Mouse (Mus musculus) heart, embryonic 15.5 days (tissue): ENCODE results near the gene A2ml1. TPM values are rescaled to one million over a fixed set of nuclear protein-coding genes. Genes with fewer than 3 reads are reported as not detected.

ENCODE experiments used
- ATAC-seq: fragments of 200-750 bp; cut with Nextera tagmentation; replicated peaks from 2 replicates; pipeline ENCODE4 v1.8.0; 2017; ENCODE audit warnings: low read depth, moderate TSS enrichment; ENCODE audit not compliant: insufficient number of reproducible peaks, insufficient read depth, low FRiP score
- H3K27ac ChIP-seq: fragments of 300-500 bp; sonication (generic); 2 replicates; pipeline ENCODE4 v1.5.1; 2015; ENCODE audit warnings: mild to moderate bottlenecking, inconsistent platforms
- H3K27me3 ChIP-seq: fragments of 300-500 bp; sonication (generic); 2 replicates; pipeline ENCODE4 v1.6.1; 2015; ENCODE audit warnings: inconsistent platforms
- H3K36me3 ChIP-seq: fragments of 300-500 bp; sonication (generic); 2 replicates; pipeline ENCODE4 v1.6.1; 2015; ENCODE audit warnings: mild to moderate bottlenecking, inconsistent platforms
- H3K4me1 ChIP-seq: fragments of 300-500 bp; sonication (generic); replicated peaks from 2 replicates; pipeline ENCODE4 v1.6.1; 2015; ENCODE audit warnings: inconsistent platforms
- H3K4me2 ChIP-seq: fragments of 300-500 bp; sonication (generic); 2 replicates; pipeline ENCODE4 v1.6.1; 2015; ENCODE audit warnings: inconsistent platforms, mild to moderate bottlenecking, moderate library complexity
- H3K4me3 ChIP-seq: fragments of 300-500 bp; sonication (generic); 2 replicates; pipeline ENCODE4 v1.5.1; 2015; ENCODE audit warnings: mild to moderate bottlenecking, inconsistent platforms
- H3K9ac ChIP-seq: fragments of 300-500 bp; sonication (generic); 2 replicates; pipeline ENCODE4 v1.6.1; 2015; ENCODE audit warnings: mild to moderate bottlenecking, inconsistent platforms
- H3K9me3 ChIP-seq: fragments of 300-500 bp; sonication (generic); replicated peaks from 2 replicates; pipeline ENCODE4 v1.6.1; 2016; ENCODE audit warnings: inconsistent platforms
- WGBS: fragments of 180-500 bp; shearing (Covaris S2); methylation state at CpG from one replicate; pipeline ENCODE4 v1.1.7; 2015; ENCODE audit warnings: mixed read lengths; 5-methylcytosine and 5-hydroxymethylcytosine counted together
- polyA plus RNA-seq: library from polyadenylated mRNA; unstranded; fragments of >200 nt; fragmentation: Nextera tagmentation; extraction: Ambion mirVana; gene quantifications from 2 replicates; pipeline ENCODE4 v1.2.1, GENCODE M21; 2015

The A2ml1 gene
- polyA plus RNA-seq, 1 experiment from 2014 or later = 0.98 TPM

GRCm38 (mm10) chr6:128549463-128550452 is 31.6 kb downstream of the A2ml1 start:
- WGBS = 74% methylated on average over 15 of the region's 15 CpGs
- Histone ChIP-seq H3K9me3 (no peaks in the 10 kb centered on the region), H3K27me3 (no peaks in the 10 kb centered on the region), H3K4me1 (no peaks in the 10 kb centered on the region), H3K9ac (no peak overlapping the region), H3K27ac (no peak overlapping the region), H3K36me3 (no peaks in the 10 kb centered on the region), H3K4me2 (no peak overlapping the region), H3K4me3 (no peak overlapping the region)
- ATAC-seq = no peak

- H3K27ac ChIP-seq = no peak overlapping the region
- H3K4me1 ChIP-seq = no peaks in the 10 kb centered on the region
- no peak overlapping the region for H3K9ac ChIP-seq
- no peak overlapping the region for H3K4me3 ChIP-seq
- 86% methylated on average over 10 of the region's 10 CpGs for WGBS
- no peak for ATAC-seq
- H3K36me3 ChIP-seq = no peaks in the 10 kb centered on the region
- H3K27me3 ChIP-seq = no peaks in the 10 kb centered on the region
- no peaks in the 10 kb centered on the region for H3K9me3 ChIP-seq
- H3K4me2 ChIP-seq = no peak overlapping the region
Observed at GRCm38 (mm10) chr6:128548532-128548931, 32.9 kb downstream of the A2ml1 start.

- Histone ChIP-seq H3K4me1 (no peaks in the 10 kb centered on the region), H3K27ac (no peak overlapping the region), H3K4me2 (no peak overlapping the region), H3K9ac (no peak overlapping the region), H3K4me3 (no peak overlapping the region), H3K36me3 (no peaks in the 10 kb centered on the region), H3K27me3 (no peaks in the 10 kb centered on the region), H3K9me3 (no peaks in the 10 kb centered on the region)
- ATAC-seq = no peak
- 71% methylated on average over 4 of the region's 4 CpGs for WGBS
Observed at GRCm38 (mm10) chr6:128545402-128545801, 36.0 kb downstream of the A2ml1 start.

DNA sequence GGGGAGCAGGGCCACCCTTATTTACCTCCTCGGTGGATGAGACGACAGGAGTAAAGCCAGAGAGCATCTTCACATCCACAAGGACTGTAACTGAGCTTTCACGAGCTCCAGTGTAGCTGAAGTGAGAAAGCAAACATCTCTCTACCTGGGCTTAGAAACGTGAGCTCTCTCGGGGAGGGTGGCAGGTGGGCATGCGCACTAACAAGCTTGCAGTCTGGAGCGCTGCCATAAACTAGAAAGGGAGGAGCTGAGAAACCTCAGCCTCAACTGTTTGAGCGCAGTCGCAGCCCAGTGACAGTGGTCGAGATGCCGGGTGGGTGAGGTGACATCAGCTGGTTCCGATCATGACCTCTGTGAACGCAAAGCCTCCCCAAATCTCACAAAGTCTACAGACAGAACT is 38.2 kb downstream of the A2ml1 start:
- ATAC-seq = no peak
- 69% methylated on average over 13 of the region's 13 CpGs for WGBS
- Histone ChIP-seq H3K4me1 (no peaks in the 10 kb centered on the region), H3K27me3 (no peaks in the 10 kb centered on the region), H3K27ac (no peak overlapping the region), H3K9ac (no peak overlapping the region), H3K36me3 (no peaks in the 10 kb centered on the region), H3K9me3 (no peaks in the 10 kb centered on the region), H3K4me2 (no peak overlapping the region), H3K4me3 (no peak overlapping the region)

DNA sequence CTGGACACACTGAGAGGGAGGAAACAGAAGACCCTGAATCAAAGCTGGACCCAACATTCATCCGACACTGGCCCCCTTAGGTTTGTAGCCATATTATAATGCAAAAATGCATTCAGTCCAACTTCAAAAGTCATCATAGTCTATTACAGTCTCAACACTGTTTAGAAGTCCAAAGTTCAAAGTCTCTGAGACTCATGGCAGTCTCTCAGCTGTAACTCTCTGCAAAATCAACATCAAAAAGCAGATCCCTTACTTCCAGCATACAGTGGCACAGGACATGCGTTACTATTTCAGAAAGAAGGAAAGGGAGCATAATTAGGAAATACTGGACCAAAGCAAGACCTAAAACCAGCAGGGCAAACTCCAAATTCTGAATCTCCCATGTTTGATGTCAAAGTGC is 46.2 kb downstream of the A2ml1 start:
- no peaks in the 10 kb centered on the region for H3K9me3 ChIP-seq
- no peak for ATAC-seq
- no peaks in the 10 kb centered on the region for H3K36me3 ChIP-seq
- no peak overlapping the region for H3K27ac ChIP-seq
- WGBS = 90% methylated on average over 2 of the region's 2 CpGs
- no peaks in the 10 kb centered on the region for H3K27me3 ChIP-seq
- no peak overlapping the region for H3K4me3 ChIP-seq
- no peaks in the 10 kb centered on the region for H3K4me1 ChIP-seq
- no peak overlapping the region for H3K9ac ChIP-seq
- no peak overlapping the region for H3K4me2 ChIP-seq

GRCm38 (mm10) chr6:128533296-128533695 is 48.1 kb downstream of the A2ml1 start:
- Histone ChIP-seq H3K9me3 (no peaks in the 10 kb centered on the region), H3K36me3 (no peaks in the 10 kb centered on the region), H3K27ac (no peak overlapping the region), H3K9ac (no peak overlapping the region), H3K4me3 (no peak overlapping the region), H3K4me1 (no peaks in the 10 kb centered on the region), H3K4me2 (no peak overlapping the region), H3K27me3 (no peaks in the 10 kb centered on the region)
- no peak for ATAC-seq
- 91% methylated on average over 6 of the region's 6 CpGs for WGBS

DNA sequence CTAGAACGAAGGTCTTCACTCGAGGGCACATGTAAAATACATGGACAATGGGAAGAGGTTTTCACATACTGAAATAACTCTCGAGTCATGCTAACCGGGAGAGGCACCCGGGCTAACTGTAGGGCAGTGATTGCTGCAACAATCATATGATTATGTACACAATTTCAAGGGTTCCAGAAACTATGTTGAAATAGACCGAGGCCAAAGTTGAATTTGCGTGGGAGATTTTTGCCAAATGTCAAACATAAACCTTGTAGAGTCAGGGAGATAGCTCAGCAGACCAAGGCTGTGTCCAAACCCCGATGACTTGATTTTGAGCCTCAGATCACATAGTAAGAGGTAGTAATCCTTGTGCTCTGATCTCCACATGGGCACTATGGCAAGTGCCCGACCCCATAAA is 48.7 kb downstream of the A2ml1 start:
- Histone ChIP-seq H3K27ac (no peak overlapping the region), H3K36me3 (no peaks in the 10 kb centered on the region), H3K9me3 (no peaks in the 10 kb centered on the region), H3K4me3 (no peak overlapping the region), H3K9ac (no peak overlapping the region), H3K4me1 (no peaks in the 10 kb centered on the region), H3K27me3 (no peaks in the 10 kb centered on the region), H3K4me2 (no peak overlapping the region)
- no peak for ATAC-seq
- 82% methylated on average over 9 of the region's 9 CpGs for WGBS

DNA sequence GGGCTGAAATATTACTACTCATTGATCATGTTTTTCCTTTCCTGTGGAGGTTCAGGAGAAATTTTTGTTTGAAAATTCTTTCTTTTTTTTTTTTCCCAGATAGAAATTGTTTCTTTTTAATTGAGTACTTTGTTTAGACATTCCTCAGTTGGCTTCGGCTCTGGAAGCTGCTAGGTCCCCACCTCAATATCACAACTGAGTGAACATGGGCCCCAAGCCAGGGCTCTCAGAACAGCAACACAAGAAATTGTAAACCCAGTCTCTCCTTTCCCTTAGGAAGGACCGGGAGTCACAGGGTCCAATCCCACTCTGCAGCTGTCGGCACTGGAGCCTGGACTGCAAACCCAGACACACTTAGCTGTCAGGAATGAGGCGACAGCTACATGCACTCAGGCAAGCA is 52.9 kb downstream of the A2ml1 start:
- Histone ChIP-seq H3K27me3 (no peaks in the 10 kb centered on the region), H3K4me2 (no peak overlapping the region), H3K36me3 (no peaks in the 10 kb centered on the region), H3K4me3 (no peak overlapping the region), H3K4me1 (no peaks in the 10 kb centered on the region), H3K9ac (no peak overlapping the region), H3K27ac (0 out of 2 replicates have a peak overlapping the region, but pooled peaks have one; percentile 14), H3K9me3 (no peaks in the 10 kb centered on the region)
- 16% methylated on average over 4 of the region's 4 CpGs for WGBS
- 0 out of 2 replicates have a peak, but pooled peaks have one; percentile 47 for ATAC-seq

- Histone ChIP-seq H3K27me3 (no peaks in the 10 kb centered on the region), H3K27ac (no peak overlapping the region), H3K4me3 (no peak overlapping the region), H3K4me1 (no peaks in the 10 kb centered on the region), H3K9me3 (no peaks in the 10 kb centered on the region), H3K9ac (no peak overlapping the region), H3K4me2 (no peak overlapping the region), H3K36me3 (no peaks in the 10 kb centered on the region)
- no peak for ATAC-seq
- WGBS = 50% methylated on average over 1 of the region's 1 CpGs
Observed at GRCm38 (mm10) chr6:128527110-128527509, 54.3 kb downstream of the A2ml1 start.

DNA sequence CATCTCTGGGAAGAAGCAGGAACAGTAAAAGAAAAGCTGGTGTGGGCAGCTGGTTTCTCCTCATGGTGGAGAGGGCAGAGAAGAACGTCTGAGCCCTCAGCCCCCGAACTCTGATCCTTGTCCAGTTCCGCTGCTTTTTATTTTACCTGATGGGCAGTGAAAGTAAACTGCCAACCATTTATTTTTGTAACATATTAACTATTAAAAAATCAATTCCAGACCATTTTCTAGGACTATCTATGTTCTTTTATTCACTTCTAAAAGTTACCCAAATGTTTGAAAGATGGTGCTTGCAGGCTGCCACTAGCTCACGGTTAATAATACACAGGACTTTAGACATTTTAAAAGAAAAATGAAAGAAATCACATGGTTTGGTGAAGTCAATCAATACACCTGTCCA is 54.8 kb downstream of the A2ml1 start, which contains the start of gene Pzp:
Pzp (minus strand) TSS at position 120 of the 400 bp plus-strand sequence.
- Histone ChIP-seq H3K27ac (no peak within 1 kb of the TSS), H3K36me3 (no peaks in the 10 kb centered on the region), H3K4me2 (no peak within 1 kb of the TSS), H3K4me3 (no peak within 1 kb of the TSS), H3K9me3 (no peaks in the 10 kb centered on the region), H3K9ac (no peak within 1 kb of the TSS), H3K27me3 (no peaks in the 10 kb centered on the region), H3K4me1 (no peaks in the 10 kb centered on the region)
- WGBS = 85% methylated on average over 4 of the region's 4 CpGs
- no peak for ATAC-seq

DNA sequence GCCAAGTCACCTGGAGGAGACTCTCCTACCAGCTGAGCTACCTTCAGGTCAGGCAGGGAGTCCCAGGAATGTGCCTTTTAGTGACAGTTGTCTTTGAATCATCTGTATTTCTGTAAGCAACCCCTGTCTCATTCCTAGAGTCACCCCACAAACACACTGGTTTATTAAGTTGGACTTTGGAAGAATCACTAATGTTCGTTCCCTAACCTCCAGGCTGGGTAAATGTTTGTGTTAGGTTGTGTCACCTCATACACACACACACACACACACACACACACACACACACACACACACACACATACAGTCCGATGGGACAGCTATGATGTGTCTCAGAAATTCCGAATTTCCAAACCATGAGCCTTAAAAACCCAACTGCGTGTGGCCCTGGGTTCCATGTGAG is 55.6 kb downstream of the A2ml1 start:
- 88% methylated on average over 4 of the region's 4 CpGs for WGBS
- H3K36me3 ChIP-seq = no peaks in the 10 kb centered on the region
- ATAC-seq = no peak
- H3K9ac ChIP-seq = no peak overlapping the region
- no peaks in the 10 kb centered on the region for H3K4me1 ChIP-seq
- H3K4me2 ChIP-seq = no peak overlapping the region
- no peaks in the 10 kb centered on the region for H3K27me3 ChIP-seq
- H3K27ac ChIP-seq = no peak overlapping the region
- no peaks in the 10 kb centered on the region for H3K9me3 ChIP-seq
- H3K4me3 ChIP-seq = no peak overlapping the region

DNA sequence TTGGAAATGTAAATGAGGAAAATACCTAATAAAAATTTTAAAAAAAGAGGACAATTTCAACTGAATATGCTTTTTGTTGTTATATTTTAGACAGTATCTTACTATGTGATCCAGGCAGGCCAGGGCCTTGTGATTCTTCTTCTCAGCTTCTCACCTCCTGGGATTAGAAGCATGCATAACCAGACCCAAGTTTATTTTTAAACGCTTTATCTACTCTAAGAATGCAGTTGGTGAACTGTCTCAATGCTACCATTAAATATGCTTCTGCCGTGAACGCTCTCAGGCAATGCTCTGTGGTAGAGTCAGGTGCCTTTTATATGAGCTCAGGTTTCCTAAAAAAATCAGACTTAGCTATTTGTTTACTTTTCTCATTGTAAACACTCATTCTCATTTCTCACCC is 58.0 kb downstream of the A2ml1 start:
- Histone ChIP-seq H3K4me3 (no peak overlapping the region), H3K36me3 (no peaks in the 10 kb centered on the region), H3K27ac (peak overlapping the region; percentile 53), H3K27me3 (no peaks in the 10 kb centered on the region), H3K4me2 (no peak overlapping the region), H3K4me1 (no peaks in the 10 kb centered on the region), H3K9ac (no peak overlapping the region), H3K9me3 (no peaks in the 10 kb centered on the region)
- 44% methylated on average over 3 of the region's 3 CpGs for WGBS
- no peak; the same call in 1 of the 2 replicates for ATAC-seq
